Mouse (Mus musculus): ENCODE results near the gene Kcnk3.

The Kcnk3 gene

DNA sequence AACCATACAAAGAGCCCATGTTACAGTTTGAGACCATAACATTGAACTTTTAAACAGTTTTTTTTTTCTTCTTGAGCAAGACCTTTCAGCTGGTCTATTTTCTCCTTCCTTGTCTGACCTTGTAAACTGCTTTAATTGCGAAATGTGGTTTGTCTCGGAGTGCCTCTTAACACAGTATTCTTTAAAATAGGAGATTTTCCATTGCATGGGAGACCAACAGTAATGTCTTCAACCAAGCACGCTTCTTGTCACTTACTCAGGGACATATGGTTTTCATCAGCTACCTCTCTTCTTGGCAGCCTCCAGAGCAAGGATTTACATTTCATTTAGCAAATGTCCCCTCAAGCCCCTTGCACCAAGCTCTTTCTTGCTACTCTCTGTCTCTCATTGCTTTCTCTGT, 31.7 kb upstream of the Kcnk3 start:
- no peak overlapping the region for H3K4me3 ChIP-seq (replicated peaks; ENCODE audit: low read length)
- no peaks in the 10 kb centered on the region for H3K4me1 ChIP-seq (replicated peaks; ENCODE audit: low read depth, low read length)
- H3K9me3 ChIP-seq (ENCODE audit: low read length), result no peaks in the 10 kb centered on the region
- TF ChIP-seq CTCF (conservative IDR thresholded peaks at IDR 0.05; ENCODE audit: low read length) (no peak), NANOG (IDR thresholded peaks at IDR 0.05; ENCODE audit: borderline replicate concordance, low read length) (no peak), POU5F1 (IDR thresholded peaks at IDR 0.05; ENCODE audit: borderline replicate concordance, low read length) (no peak)
- peaks cover 35% of the 10 kb centered on the region for H3K27me3 ChIP-seq (ENCODE audit: insufficient read depth, low read length)
- no peaks in the 10 kb centered on the region for H3K36me3 ChIP-seq (ENCODE audit: insufficient read depth, low read length)

DNA sequence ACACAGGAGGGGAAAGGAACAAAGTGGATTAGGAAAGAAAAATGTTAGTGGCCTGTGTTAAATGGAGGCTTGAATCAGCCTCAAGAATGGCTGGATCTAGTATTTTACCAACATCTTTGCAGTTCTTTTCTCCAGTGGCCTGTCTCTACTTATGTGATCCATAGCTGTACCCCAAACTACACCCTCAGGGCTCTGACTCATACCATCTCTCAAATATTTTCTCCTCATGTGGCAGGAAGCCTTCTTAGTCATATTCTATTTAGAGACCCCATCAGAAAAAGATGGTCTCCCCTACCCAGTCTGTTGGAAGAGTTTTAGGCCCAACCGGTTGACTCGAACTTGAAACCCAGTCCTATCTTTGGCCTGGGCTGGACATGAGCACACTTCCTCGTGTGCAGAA, 28.5 kb upstream of the Kcnk3 start:
- TF ChIP-seq NANOG (IDR thresholded peaks at IDR 0.05; ENCODE audit: borderline replicate concordance, low read length), result no peak
- no peak for TF ChIP-seq CTCF (conservative IDR thresholded peaks at IDR 0.05; ENCODE audit: low read length)
- no peak for TF ChIP-seq POU5F1 (IDR thresholded peaks at IDR 0.05; ENCODE audit: borderline replicate concordance, low read length)
- Histone ChIP-seq H3K36me3 (ENCODE audit: insufficient read depth, low read length) (no peaks in the 10 kb centered on the region), H3K4me1 (replicated peaks; ENCODE audit: low read depth, low read length) (no peaks in the 10 kb centered on the region), H3K27me3 (ENCODE audit: insufficient read depth, low read length) (peaks cover 42% of the 10 kb centered on the region), H3K9me3 (ENCODE audit: low read length) (no peaks in the 10 kb centered on the region), H3K4me3 (replicated peaks; ENCODE audit: low read length) (no peak overlapping the region)

- no peak for TF ChIP-seq POU5F1 (IDR thresholded peaks at IDR 0.05; ENCODE audit: borderline replicate concordance, low read length)
- TF ChIP-seq CTCF (conservative IDR thresholded peaks at IDR 0.05; ENCODE audit: low read length), result no peak
- no peak for TF ChIP-seq NANOG (IDR thresholded peaks at IDR 0.05; ENCODE audit: borderline replicate concordance, low read length)
- H3K4me1 ChIP-seq (replicated peaks; ENCODE audit: low read depth, low read length), result no peaks in the 10 kb centered on the region
- no peaks in the 10 kb centered on the region for H3K36me3 ChIP-seq (ENCODE audit: insufficient read depth, low read length)
- peaks cover 42% of the 10 kb centered on the region for H3K27me3 ChIP-seq (ENCODE audit: insufficient read depth, low read length)
- no peaks in the 10 kb centered on the region for H3K9me3 ChIP-seq (ENCODE audit: low read length)
- H3K4me3 ChIP-seq (replicated peaks; ENCODE audit: low read length), result no peak overlapping the region
Measured at GRCm38 (mm10) chr5:30559986-30560493, 27.9 kb upstream of the Kcnk3 start.

DNA sequence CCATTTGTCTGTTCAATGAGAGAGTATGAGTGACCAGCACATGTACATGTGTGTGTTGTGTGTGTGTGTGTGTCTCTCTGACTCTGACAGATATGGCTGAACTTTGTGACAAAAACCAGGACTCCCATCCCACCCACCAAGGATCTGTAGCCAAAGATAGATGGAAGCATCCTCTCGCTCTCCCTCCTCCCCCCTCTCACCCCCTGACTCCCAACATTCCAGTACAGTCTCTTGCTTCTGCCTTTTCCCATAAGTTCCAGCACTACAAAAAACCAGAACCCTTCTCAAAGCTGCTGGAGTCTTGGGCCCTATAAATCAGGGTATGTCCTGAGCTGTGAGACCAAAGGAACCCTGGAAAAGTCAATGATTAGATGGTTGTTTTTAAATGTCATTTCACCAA, 19.5 kb upstream of the Kcnk3 start:
- TF ChIP-seq CTCF (conservative IDR thresholded peaks at IDR 0.05; ENCODE audit: low read length) (no peak), NANOG (IDR thresholded peaks at IDR 0.05; ENCODE audit: borderline replicate concordance, low read length) (no peak), POU5F1 (IDR thresholded peaks at IDR 0.05; ENCODE audit: borderline replicate concordance, low read length) (no peak)
- Histone ChIP-seq H3K4me1 (replicated peaks; ENCODE audit: low read depth, low read length) (no peaks in the 10 kb centered on the region), H3K9me3 (ENCODE audit: low read length) (no peaks in the 10 kb centered on the region), H3K4me3 (replicated peaks; ENCODE audit: low read length) (no peak overlapping the region), H3K27me3 (ENCODE audit: insufficient read depth, low read length) (peaks cover 16% of the 10 kb centered on the region), H3K36me3 (ENCODE audit: insufficient read depth, low read length) (no peaks in the 10 kb centered on the region)

GRCm38 (mm10) chr5:30571820-30572219, 16.1 kb upstream of the Kcnk3 start:
- H3K9me3 ChIP-seq (ENCODE audit: low read length), result no peaks in the 10 kb centered on the region

GRCm38 (mm10) chr5:30574367-30574766, 13.6 kb upstream of the Kcnk3 start:
- no peak overlapping the region for H3K4me3 ChIP-seq (replicated peaks; ENCODE audit: low read length)
- no peaks in the 10 kb centered on the region for H3K4me1 ChIP-seq (replicated peaks; ENCODE audit: low read depth, low read length)
- H3K9me3 ChIP-seq (ENCODE audit: low read length), result no peaks in the 10 kb centered on the region
- peaks cover 47% of the 10 kb centered on the region for H3K27me3 ChIP-seq (ENCODE audit: insufficient read depth, low read length)
- no peaks in the 10 kb centered on the region for H3K36me3 ChIP-seq (ENCODE audit: insufficient read depth, low read length)
- TF ChIP-seq CTCF (conservative IDR thresholded peaks at IDR 0.05; ENCODE audit: low read length), result no peak
- TF ChIP-seq POU5F1 (IDR thresholded peaks at IDR 0.05; ENCODE audit: borderline replicate concordance, low read length), result no peak
- no peak for TF ChIP-seq NANOG (IDR thresholded peaks at IDR 0.05; ENCODE audit: borderline replicate concordance, low read length)

More at GRCm38 (mm10) chr5:30571820-30572219, 16.1 kb upstream of the Kcnk3 start:
- Histone ChIP-seq H3K27me3 (ENCODE audit: insufficient read depth, low read length) (peaks cover 24% of the 10 kb centered on the region), H3K36me3 (ENCODE audit: insufficient read depth, low read length) (no peaks in the 10 kb centered on the region), H3K4me3 (replicated peaks; ENCODE audit: low read length) (no peak overlapping the region), H3K4me1 (replicated peaks; ENCODE audit: low read depth, low read length) (no peaks in the 10 kb centered on the region)
- TF ChIP-seq NANOG (IDR thresholded peaks at IDR 0.05; ENCODE audit: borderline replicate concordance, low read length), result no peak
- no peak for TF ChIP-seq POU5F1 (IDR thresholded peaks at IDR 0.05; ENCODE audit: borderline replicate concordance, low read length)
- no peak for TF ChIP-seq CTCF (conservative IDR thresholded peaks at IDR 0.05; ENCODE audit: low read length)

- Histone ChIP-seq H3K9me3 (ENCODE audit: low read length) (no peaks in the 10 kb centered on the region), H3K4me3 (replicated peaks; ENCODE audit: low read length) (no peak overlapping the region), H3K4me1 (replicated peaks; ENCODE audit: low read depth, low read length) (no peaks in the 10 kb centered on the region), H3K36me3 (ENCODE audit: insufficient read depth, low read length) (no peaks in the 10 kb centered on the region), H3K27me3 (ENCODE audit: insufficient read depth, low read length) (peaks cover 47% of the 10 kb centered on the region)
- TF ChIP-seq CTCF (conservative IDR thresholded peaks at IDR 0.05; ENCODE audit: low read length) (no peak), POU5F1 (IDR thresholded peaks at IDR 0.05; ENCODE audit: borderline replicate concordance, low read length) (no peak), NANOG (IDR thresholded peaks at IDR 0.05; ENCODE audit: borderline replicate concordance, low read length) (no peak)
Measured at GRCm38 (mm10) chr5:30576233-30576632, 11.7 kb upstream of the Kcnk3 start.

DNA sequence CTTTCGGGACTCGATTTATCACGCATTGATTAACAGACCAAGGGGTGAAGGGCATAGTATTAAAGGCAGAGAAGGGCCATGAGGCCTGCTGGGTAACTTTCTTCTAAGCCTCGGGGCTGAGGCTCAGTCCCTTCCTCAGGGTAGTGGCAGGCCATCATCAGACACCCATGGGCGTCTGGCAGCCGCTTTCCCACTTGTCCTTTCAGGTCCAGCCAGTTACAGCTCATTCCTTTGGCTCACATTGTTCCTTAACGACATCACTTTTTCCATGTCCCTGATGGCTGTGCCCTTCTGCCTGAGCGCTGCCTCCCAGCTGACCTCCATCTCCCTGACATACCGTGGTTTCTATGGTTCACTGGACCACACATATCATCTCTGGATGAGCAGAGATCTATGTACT, 10.7 kb upstream of the Kcnk3 start:
- no peak for TF ChIP-seq NANOG (IDR thresholded peaks at IDR 0.05; ENCODE audit: borderline replicate concordance, low read length)
- TF ChIP-seq CTCF (conservative IDR thresholded peaks at IDR 0.05; ENCODE audit: low read length), result no peak
- TF ChIP-seq POU5F1 (IDR thresholded peaks at IDR 0.05; ENCODE audit: borderline replicate concordance, low read length), result no peak
- Histone ChIP-seq H3K36me3 (ENCODE audit: insufficient read depth, low read length) (no peaks in the 10 kb centered on the region), H3K27me3 (ENCODE audit: insufficient read depth, low read length) (peaks cover 44% of the 10 kb centered on the region), H3K9me3 (ENCODE audit: low read length) (no peaks in the 10 kb centered on the region), H3K4me1 (replicated peaks; ENCODE audit: low read depth, low read length) (no peaks in the 10 kb centered on the region), H3K4me3 (replicated peaks; ENCODE audit: low read length) (no peak overlapping the region)

GRCm38 (mm10) chr5:30577654-30578310, 10.2 kb upstream of the Kcnk3 start:
- TF ChIP-seq CTCF (conservative IDR thresholded peaks at IDR 0.05; ENCODE audit: low read length) (no peak), POU5F1 (IDR thresholded peaks at IDR 0.05; ENCODE audit: borderline replicate concordance, low read length) (no peak), NANOG (IDR thresholded peaks at IDR 0.05; ENCODE audit: borderline replicate concordance, low read length) (no peak)
- Histone ChIP-seq H3K4me3 (replicated peaks; ENCODE audit: low read length) (no peak overlapping the region), H3K27me3 (ENCODE audit: insufficient read depth, low read length) (peaks cover 41% of the 10 kb centered on the region), H3K4me1 (replicated peaks; ENCODE audit: low read depth, low read length) (no peaks in the 10 kb centered on the region), H3K9me3 (ENCODE audit: low read length) (no peaks in the 10 kb centered on the region), H3K36me3 (ENCODE audit: insufficient read depth, low read length) (no peaks in the 10 kb centered on the region)

All from E14TG2a.4 (cell line).